Mouse (Mus musculus) cortical plate, adult 2 months (tissue): Measurements from ENCODE around the gene Grin3b.

Source experiments
- CTCF ChIP-seq: fragments of 200-500 bp; IDR thresholded peaks from 2 replicates; pipeline ENCODE4 v1.5.1; 2011; ENCODE audit warnings: mild to moderate bottlenecking, control low read depth, low read length; ENCODE audit not compliant: insufficient read depth; ENCODE audit errors: extremely low read depth
- POLR2A ChIP-seq: fragments of 200-500 bp; IDR thresholded peaks from 2 replicates; pipeline ENCODE4 v1.6.1; 2011; ENCODE audit warnings: mild to moderate bottlenecking, low read length, control low read depth; ENCODE audit not compliant: insufficient read depth; ENCODE audit errors: extremely low read depth

DNA sequence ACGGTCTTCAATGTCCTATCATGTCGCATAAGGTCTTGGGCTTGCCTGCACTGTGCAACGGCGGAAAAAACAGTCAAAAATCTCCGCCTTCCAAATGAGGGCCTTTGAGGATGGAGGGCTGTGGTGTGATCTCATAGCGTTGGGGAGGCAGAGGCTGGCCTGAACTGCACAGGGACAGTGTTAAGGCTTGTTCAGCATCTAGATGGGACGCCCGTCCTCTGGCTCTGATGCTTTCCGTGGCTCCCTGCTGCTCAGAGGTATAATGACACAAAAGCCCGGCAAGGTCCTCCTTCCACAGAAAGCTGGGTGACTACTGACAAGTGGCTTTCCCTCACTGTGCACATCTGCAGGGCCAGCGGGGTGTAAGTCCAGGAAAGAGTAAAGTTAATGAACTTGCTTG is 49.7 kb downstream of the Grin3b start:
- TF ChIP-seq POLR2A = no peak
- TF ChIP-seq CTCF = no peak
